Mouse (Mus musculus) macrophage (primary cell): ENCODE results near the gene Acoxl. TPM values are rescaled to one million over a fixed set of nuclear protein-coding genes. Genes with fewer than 3 reads are reported as not detected.

Experiments used
- H3K27ac ChIP-seq: fragments of 350-480 bp; formaldehyde crosslinking; 2 replicates; pipeline ENCODE4 v1.9.0; 2021
- H3K36me3 ChIP-seq: fragments of 350-480 bp; formaldehyde crosslinking; 2 replicates; pipeline ENCODE4 v1.9.0; 2021; ENCODE audit errors: inconsistent target
- H3K4me3 ChIP-seq: fragments of 350-480 bp; formaldehyde crosslinking; 2 replicates; pipeline ENCODE4 v1.9.0; 2021; ENCODE audit errors: inconsistent target
- H3K79me2 ChIP-seq: fragments of 350-480 bp; formaldehyde crosslinking; 2 replicates; pipeline ENCODE4 v1.9.0; 2021; ENCODE audit errors: inconsistent target
- WGBS: methylation state at CpG from one replicate; pipeline ENCODE4 v1.1.7; 2026; ENCODE audit warnings: inconsistent platforms; ENCODE audit not compliant: missing documents; 5-methylcytosine and 5-hydroxymethylcytosine counted together
- polyA plus RNA-seq: library from polyadenylated mRNA; stranded (reverse); fragments of 250-400 nt; gene quantifications from 3 replicates; pipeline ENCODE4 v1.2.4, GENCODE M21; 2018; ENCODE audit warnings: inconsistent platforms

Acoxl gene
- polyA plus RNA-seq, 1 experiment from 2014 or later: not detected

DNA sequence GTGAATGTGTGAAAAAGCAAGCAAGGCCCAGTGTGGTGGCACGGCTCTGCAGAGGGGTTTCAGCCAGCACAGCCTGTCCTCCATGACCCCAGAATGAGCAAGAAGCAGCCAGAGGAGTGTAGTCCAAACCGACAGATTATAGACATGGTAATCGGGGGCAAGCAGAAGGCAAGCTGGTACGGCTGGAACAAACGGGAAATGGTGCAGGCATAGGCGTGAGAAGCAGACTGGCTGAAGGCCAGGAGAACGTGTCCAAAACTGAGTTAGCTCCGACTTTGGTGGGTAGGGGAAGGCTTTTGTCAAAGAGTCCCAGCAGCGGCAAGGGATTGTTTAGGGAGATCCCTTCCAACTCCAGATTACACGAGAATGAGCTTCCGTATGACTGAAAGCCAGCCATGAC is 331.3 kb downstream of the Acoxl start:
- H3K36me3 ChIP-seq: no peaks in the 10 kb centered on the region
- no peak overlapping the region for H3K4me3 ChIP-seq
- 93% methylated on average over 11 of the region's 11 CpGs for WGBS
- H3K27ac ChIP-seq: no peak overlapping the region
- H3K79me2 ChIP-seq: no peaks in the 10 kb centered on the region

DNA sequence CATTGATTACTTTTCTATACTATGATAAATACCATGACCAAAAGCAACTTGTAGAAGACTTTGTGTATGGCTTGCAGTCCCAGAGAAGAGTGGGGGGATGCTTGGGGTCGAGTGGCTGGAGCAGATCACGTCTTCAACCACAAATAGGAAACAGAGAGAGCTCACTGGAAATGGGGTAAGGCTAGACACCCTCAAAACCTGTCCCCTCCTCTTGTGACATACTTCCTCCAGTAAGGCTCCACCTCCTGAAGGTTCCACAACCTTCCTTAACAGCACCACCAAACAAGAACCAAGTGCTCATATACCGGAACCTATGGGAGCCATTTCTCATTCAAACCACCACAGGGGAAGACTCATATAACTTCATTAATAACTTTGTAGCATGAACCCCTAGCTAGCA is 331.9 kb downstream of the Acoxl start:
- Histone ChIP-seq H3K79me2 (no peaks in the 10 kb centered on the region), H3K27ac (no peak overlapping the region), H3K36me3 (no peaks in the 10 kb centered on the region), H3K4me3 (no peak overlapping the region)
- 59% methylated on average over 3 of the region's 3 CpGs for WGBS

DNA sequence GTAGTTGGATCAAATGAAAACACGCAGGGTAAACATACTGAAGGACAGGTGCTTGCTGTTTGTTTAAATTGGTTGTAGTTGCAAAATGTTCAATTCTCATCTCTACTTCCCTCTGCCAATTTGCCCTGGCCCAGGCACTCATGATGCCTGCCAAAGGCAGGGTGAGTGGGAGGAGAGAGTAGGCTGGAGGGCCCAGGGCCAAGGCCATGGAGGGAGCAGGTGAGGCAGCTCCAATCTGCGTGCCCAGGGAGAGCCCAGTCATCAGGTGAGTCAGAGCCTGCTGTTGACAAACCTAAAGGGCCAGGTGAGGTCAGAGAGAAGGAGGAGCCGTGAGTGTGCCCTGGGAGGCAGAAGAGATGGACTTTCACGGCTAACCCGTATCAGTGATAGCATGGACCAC is 333.6 kb downstream of the Acoxl start:
- no peaks in the 10 kb centered on the region for H3K79me2 ChIP-seq
- 92% methylated on average over 5 of the region's 5 CpGs for WGBS
- no peak overlapping the region for H3K27ac ChIP-seq
- no peaks in the 10 kb centered on the region for H3K36me3 ChIP-seq
- no peak overlapping the region for H3K4me3 ChIP-seq

Other genes with a start within 250 kb of the Acoxl start
- not detected in 3 replicates for gene Mal, start 182.2 kb upstream of the Acoxl start, polyA plus RNA-seq
- gene Mall, start 108.9 kb upstream of the Acoxl start, polyA plus RNA-seq: not detected in 3 replicates
- 5.9 to 6.7 TPM (median 6.6 TPM) in 3 replicates for gene Nphp1, start 50.0 kb upstream of the Acoxl start, polyA plus RNA-seq
- gene Mtln, start 46.4 kb upstream of the Acoxl start, polyA plus RNA-seq: 13.5 to 46.6 TPM (median 24.9 TPM) in 3 replicates
- gene Bub1, start 7.0 kb upstream of the Acoxl start, polyA plus RNA-seq: 1.3 to 6.5 TPM (median 4.5 TPM) in 3 replicates